Mouse (Mus musculus) mesoderm, embryonic 11.5 days (tissue): Measurements from ENCODE around the gene Tbl1xr1.

Experiments
- DNase-seq: peaks from one replicate; pipeline ENCODE4 v3.0.0-alpha.2; 2012; ENCODE audit warnings: low read depth, low spot score

Gene Tbl1xr1

DNA sequence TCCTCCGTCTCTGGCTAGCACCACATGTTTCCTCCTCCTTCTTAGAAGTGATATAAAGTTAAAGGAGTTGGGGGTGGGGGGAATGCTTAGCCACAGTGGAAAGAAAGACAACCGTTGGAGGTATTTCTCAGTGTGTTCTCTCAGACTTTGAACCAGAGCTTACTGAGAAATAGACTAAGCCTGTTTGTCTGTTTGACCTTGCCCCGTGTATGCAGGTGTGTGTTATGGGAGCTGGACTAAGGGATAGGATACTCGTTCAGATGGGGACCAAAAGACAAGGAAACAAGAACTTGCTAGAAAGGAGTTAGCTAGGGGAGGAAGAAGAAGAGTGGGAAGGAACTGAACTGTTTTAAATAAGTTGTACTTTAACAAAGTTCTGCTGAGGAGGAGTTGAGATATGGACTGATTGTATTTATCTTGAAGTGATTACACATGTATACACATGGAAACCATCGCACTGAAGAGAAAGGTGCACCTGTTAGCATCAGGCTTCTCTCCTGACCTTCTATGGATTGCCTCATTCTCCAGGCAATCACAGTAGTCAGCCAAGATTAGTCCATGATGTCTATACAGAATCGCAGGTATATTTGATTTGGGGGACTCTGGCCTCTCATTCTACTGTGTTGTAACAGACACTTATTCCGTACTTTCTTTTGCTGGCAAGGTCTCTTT, 117.9 kb downstream of the Tbl1xr1 start:
- no peak for DNase-seq

DNA sequence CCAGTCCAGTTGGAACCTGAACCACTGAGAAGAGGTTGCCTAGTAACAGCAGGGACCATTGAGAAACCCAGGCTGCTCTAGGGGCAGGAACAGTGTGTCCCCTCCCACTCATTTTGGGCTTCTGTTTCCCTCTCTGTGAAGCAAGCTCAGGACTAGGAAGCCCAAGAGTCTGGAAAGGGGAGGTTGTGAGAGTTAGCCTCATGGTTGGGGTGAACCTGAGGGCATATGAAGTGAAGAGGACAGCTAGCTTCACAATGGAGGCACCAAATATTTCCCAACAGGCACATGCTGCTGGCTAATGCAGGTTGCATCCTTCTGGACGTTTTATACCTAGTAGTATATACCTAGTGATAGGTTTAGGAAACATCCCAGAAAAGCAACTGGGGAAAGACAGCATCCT, 122.3 kb downstream of the Tbl1xr1 start:
- no peak for DNase-seq

DNA sequence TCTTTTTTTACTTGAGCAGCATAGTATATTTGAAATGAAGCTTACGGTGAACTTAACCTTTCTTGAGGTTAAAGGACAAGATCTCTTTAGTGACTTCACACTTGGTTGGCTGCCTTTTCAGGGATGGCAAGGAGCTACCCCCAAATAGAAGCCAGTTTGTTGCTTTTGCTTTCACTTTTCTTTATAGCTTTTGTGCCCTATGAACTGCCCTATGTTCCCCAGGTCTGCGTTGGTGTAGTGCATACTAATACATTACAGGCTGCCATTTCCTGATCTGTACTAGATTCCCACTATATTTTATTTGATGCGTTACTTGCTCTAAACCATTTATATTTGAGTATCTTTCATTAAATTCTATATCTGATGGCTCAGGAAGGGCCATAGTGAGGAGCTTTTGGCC, 127.7 kb downstream of the Tbl1xr1 start:
- DNase-seq = no peak

DNA sequence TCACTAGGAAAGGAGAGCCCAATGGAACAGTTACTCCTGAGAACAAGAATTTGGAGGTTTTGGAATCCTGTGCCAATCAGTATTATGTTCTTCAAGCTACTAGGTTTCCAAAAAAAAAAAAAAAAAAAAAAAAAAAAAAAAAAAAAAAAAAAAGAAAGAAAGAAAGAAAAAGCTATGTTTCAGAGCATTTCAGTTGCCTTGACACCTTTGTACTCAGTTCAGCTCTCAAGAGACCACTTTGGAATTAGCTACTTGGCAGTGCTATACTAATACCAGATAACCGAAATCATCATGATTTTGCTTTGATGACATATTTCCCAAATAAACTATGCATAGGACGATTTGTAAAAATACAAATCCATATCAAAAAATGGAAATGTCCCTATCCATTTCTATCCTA, 145.1 kb downstream of the Tbl1xr1 start:
- DNase-seq = no peak

DNA sequence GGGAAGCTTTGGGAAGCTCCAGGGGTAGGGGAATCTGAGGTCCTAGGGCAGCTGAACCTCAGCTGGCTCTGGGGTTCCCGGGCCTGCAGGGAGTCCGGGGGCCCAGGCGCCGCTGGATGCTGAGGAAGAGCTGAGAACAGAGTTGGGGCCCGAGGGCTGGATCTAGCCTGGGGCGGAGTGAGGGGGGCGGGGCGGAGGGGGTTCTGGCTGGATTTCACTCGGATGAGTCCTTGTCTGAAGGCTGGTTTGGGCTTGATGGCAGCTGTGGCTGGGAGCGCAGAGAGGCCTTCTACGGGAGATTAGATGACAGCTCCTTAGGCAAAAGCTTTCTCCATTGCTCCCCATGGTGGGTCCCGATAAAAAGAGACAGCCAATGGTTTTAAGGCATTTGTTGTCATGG, 145.9 kb downstream of the Tbl1xr1 start:
- no peak for DNase-seq

DNA sequence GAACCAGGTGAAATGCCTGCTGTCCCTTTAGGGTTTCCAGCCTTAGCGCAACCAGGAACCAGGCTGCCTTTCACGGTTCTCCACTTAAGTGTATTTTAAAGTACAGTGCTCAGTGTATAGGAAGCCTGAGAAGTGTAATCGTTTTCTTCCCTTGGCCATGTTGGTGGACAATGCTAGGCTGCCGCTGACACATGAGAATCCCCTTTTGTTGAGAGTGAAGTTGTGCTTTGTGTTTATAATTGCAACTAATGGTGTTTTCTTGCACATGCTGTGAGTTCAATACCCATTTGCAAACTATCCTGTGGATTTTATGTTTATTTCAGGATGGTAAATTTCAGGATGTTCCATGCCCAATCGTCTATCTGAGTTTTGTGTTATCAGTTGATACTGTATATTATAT, 146.6 kb downstream of the Tbl1xr1 start:
- no peak for DNase-seq

DNA sequence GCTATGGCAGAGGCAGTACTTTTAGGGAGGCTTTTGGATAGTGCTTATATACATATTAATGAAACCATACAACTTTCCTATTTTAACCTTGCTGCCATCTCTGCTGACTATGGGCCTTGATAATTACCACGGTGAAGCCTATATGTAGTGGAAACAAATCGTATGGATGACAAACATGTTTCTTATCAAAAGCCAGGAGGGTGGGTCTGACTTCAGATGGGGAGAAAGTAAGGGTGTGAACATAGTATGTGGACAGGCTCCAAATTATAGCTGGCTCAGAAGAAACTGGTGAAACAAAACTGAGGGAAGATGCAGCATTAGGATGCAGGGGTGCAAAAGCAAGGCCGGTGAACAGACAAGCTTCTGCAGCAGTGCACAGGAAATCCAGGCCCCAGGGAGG, 151.6 kb downstream of the Tbl1xr1 start:
- DNase-seq = no peak

DNA sequence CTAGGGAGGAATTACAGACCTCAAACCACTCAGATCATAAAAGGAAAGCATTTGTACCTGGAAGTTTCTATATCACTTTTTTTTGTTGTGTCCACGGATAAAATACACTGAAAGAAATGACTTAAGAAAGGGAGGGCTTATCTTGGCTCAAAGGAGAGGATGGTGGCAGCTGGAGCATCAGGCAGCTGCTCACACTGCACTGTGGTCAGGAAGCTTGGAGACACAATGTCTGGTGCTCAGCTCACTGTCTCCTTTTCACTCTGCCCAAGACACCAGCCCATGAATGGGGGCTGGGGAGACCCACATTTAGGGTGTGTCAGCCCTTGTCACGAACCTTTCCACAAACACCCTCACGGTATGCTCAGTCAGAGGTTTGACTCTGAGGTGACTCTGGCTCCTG, 154.2 kb downstream of the Tbl1xr1 start:
- no peak for DNase-seq

DNA sequence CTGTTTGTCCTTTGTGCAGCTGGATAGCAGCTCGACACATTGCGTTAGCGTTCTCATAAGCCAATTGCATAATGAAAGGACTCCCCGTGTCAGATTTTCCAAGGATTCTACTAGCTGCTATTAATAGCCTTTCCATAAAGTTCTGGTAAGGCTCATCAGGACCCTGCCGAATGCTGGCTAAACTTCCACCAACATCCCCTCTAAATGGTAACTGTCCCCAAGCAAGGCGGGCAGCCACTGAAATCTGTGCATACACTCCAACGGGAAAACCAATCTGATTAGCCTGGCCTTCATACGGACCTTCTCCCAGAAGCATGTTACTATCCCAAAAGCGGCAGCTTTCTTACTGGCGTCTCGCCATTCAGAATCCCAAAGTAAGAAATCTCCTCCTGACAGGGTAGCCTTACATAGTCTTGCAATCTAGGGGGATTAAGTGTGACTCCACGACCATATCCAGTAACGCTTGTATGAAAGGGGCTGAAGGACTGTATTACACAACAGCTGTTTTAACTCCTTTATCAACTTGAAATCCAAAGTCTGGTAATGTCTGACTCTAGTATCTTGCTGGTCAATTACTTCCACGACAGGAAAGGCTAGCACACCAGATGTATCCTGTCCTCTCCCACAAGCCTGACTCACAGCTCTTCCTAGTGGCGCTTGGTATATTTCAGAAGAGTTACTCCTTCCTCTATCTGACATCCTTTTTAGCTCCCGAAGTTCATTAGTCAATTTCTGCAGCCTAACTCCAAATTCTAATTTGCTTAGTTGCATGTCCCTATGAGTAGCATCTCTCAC, 161.9 kb downstream of the Tbl1xr1 start:
- DNase-seq = no peak
